Mouse (Mus musculus): Measurements from ENCODE around the gene Slc35a3. TPM values are rescaled to one million over a fixed set of nuclear protein-coding genes. Genes with fewer than 3 reads are reported as not detected.

The Slc35a3 gene
- polyA plus RNA-seq (2012; fragmentation: generic; extraction: Trizol) = 1 to 10 TPM in 1 of 2 experiments, under 1 TPM in 1; 0.27 to 2.0 TPM

DNA sequence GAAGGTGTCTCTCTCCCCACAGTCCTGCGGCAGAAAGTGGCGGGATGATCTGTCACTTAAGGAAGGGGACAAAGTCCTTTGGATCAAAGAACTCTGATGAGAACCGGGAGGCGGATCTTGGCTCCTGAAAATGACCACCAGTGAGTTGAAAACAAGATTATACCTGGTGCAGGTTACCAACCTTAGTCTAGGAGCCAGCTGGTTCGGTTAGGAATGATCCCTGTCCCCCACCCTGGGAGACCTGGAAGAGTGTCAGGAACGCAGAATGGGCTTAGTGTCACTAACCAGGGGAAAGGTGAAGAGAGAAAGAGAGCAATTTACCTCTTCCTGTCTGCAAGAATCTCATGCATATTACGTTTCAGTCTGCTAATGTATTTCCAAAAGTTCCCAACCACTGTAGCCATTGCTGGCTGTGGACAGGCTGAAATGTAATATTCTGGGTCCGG is at the start of gene Slc35a3:
Slc35a3 (minus strand) TSS at position 396 of the 446 bp plus-strand sequence.

DNA sequence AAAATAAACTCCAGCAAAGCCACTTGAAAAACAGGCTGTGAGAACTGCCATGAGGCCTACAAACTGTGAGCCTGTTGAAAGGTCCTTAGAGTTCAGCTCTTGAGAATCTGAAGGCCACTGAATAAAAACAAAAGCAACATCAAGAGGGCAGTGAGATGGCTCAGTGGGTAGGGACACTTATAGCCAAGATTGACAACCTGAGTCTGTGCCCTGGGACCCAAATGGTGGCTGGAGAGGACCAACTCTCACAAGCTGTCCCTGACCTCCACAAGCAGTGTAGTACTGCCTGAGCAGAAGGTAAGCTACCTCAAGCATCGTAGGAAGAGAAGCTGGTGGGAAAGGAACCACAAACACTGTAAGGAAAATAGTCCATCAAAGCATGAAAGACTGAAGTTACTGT is 31.5 kb downstream of the Slc35a3 start, which contains the start of gene Gm43191:
Gm43191 (minus strand) TSS at position 101 of the 400 bp plus-strand sequence.

DNA sequence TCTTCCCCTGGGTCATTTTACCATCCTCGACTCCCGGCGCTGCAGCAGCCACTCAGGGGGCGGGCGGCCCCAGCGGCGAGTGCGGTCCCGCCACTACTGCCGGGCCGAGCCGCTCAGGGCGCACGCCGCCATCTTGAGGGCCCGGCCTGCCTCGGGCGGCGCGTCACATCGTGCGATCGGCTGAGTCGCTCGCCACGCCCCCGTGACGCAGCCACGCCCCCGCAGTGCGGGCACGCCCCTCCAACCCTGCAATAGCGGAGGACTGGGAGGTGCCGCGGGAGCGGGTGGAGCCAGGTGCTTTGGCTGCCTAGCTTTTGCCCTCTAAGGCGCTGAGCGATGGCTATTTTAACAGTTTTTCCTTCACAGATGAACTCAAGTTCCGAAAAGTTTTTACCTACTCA is 50.2 kb downstream of the Slc35a3 start, which contains the start of gene Mfsd14a:
Mfsd14a (minus strand) TSS at position 215 of the 401 bp plus-strand sequence.

Other genes with a start within 250 kb of the Slc35a3 start
- gene Rtca, start 204.6 kb downstream of the Slc35a3 start, polyA plus RNA-seq (2012; fragmentation: generic; extraction: Trizol) = 10 to 100 TPM; 22.4 to 40.6 TPM
- gene Dbt, start 199.8 kb downstream of the Slc35a3 start, polyA plus RNA-seq (2012; fragmentation: generic; extraction: Trizol) = 1 to 10 TPM in 1 of 2 experiments, under 1 TPM in 1; 0.33 to 2.9 TPM
- gene Lrrc39, start 149.9 kb downstream of the Slc35a3 start, polyA plus RNA-seq (2012; fragmentation: generic; extraction: Trizol) = under 1 TPM in 1 of 2 experiments, not detected in 1; 0.05 TPM
- gene Sass6, start 117.8 kb downstream of the Slc35a3 start, polyA plus RNA-seq (2012; fragmentation: generic; extraction: Trizol) = 1 to 10 TPM in 1 of 2 experiments, under 1 TPM in 1; 0.25 to 1.2 TPM
- gene Trmt13, start 98.2 kb downstream of the Slc35a3 start, polyA plus RNA-seq (2012; fragmentation: generic; extraction: Trizol) = 1 to 10 TPM in 1 of 2 experiments, under 1 TPM in 1; 0.22 to 2.0 TPM
- gene Mfsd14a, start 50.2 kb downstream of the Slc35a3 start, polyA plus RNA-seq (2012; fragmentation: generic; extraction: Trizol) = 1 to 10 TPM; 1.3 to 8.1 TPM
- not detected for gene Gm43191, start 31.6 kb downstream of the Slc35a3 start, polyA plus RNA-seq (2012; fragmentation: generic; extraction: Trizol)
- gene Agl, start 95.3 kb upstream of the Slc35a3 start, polyA plus RNA-seq (2012; fragmentation: generic; extraction: Trizol) = 1 to 10 TPM in 1 of 2 experiments, under 1 TPM in 1; 0.68 to 6.0 TPM
- 1 to 10 TPM; 4.1 to 4.6 TPM for gene Frrs1, start 146.6 kb upstream of the Slc35a3 start, polyA plus RNA-seq (2012; fragmentation: generic; extraction: Trizol)